Mouse (Mus musculus): ENCODE results near the gene Kalrn. TPM values are rescaled to one million over a fixed set of nuclear protein-coding genes. Genes with fewer than 3 reads are reported as not detected.
A peak's percentile ranks its signal among the peaks of the same experiment; 100 is the strongest.

Kalrn gene
- total RNA-seq, 2 experiments from 2014 or later = 431 to 495 TPM

GRCm38 (mm10) chr16:34515485-34515884 is 57.8 kb downstream of the Kalrn start:
- intact Hi-C loops (cut with DNase I) = no loop called here
- DNase-seq (ENCODE audit: low spot score in 2 of 2) = no peak

GRCm38 (mm10) chr16:34513956-34514593 is 59.3 kb downstream of the Kalrn start:
- intact Hi-C loops (cut with DNase I) = no loop called here
- peak; percentile 77 to 86 for DNase-seq (ENCODE audit: low spot score in 2 of 2)

GRCm38 (mm10) chr16:34512326-34512725 is 61.0 kb downstream of the Kalrn start:
- intact Hi-C loops (cut with DNase I) = no loop called here

GRCm38 (mm10) chr16:34508125-34508524 is 65.2 kb downstream of the Kalrn start:
- intact Hi-C loops (cut with DNase I) = no loop called here
- DNase-seq (ENCODE audit: low spot score in 2 of 2) = no peak

More at GRCm38 (mm10) chr16:34512326-34512725, 61.0 kb downstream of the Kalrn start:
- no peak for DNase-seq (ENCODE audit: low spot score in 2 of 2)

GRCm38 (mm10) chr16:34506048-34506447 is 67.3 kb downstream of the Kalrn start:
- intact Hi-C loops (cut with DNase I) = no loop called here
- DNase-seq (ENCODE audit: low spot score in 2 of 2) = no peak

GRCm38 (mm10) chr16:34504250-34504649 is 69.1 kb downstream of the Kalrn start:
- intact Hi-C loops (cut with DNase I) = no loop called here
- DNase-seq (ENCODE audit: low spot score in 2 of 2) = no peak

- intact Hi-C loops (cut with DNase I) = no loop called here
- DNase-seq (ENCODE audit: low spot score in 2 of 2) = no peak
Observed at GRCm38 (mm10) chr16:34502110-34502509, 71.2 kb downstream of the Kalrn start.

- intact Hi-C loops (cut with DNase I) = no loop called here
Observed at GRCm38 (mm10) chr16:34494741-34495140, 78.6 kb downstream of the Kalrn start.

GRCm38 (mm10) chr16:34493914-34494313 is 79.4 kb downstream of the Kalrn start:
- intact Hi-C loops (cut with DNase I) = no loop called here
- no peak for DNase-seq (ENCODE audit: low spot score in 2 of 2)

More at GRCm38 (mm10) chr16:34494741-34495140, 78.6 kb downstream of the Kalrn start:
- no peak for DNase-seq (ENCODE audit: low spot score in 2 of 2)

- DNase-seq (ENCODE audit: low spot score in 2 of 2) = no peak
- intact Hi-C loops (cut with DNase I) = no loop called here
Observed at GRCm38 (mm10) chr16:34491225-34491624, 82.1 kb downstream of the Kalrn start.

GRCm38 (mm10) chr16:34490506-34490905 is 82.8 kb downstream of the Kalrn start:
- intact Hi-C loops (cut with DNase I) = no loop called here
- no peak for DNase-seq (ENCODE audit: low spot score in 2 of 2)

GRCm38 (mm10) chr16:34489805-34490325 is 83.5 kb downstream of the Kalrn start:
- no peak for DNase-seq (ENCODE audit: low spot score in 2 of 2)
- intact Hi-C loops (cut with DNase I) = no loop called here

- no peak for DNase-seq (ENCODE audit: low spot score in 2 of 2)
- intact Hi-C loops (cut with DNase I) = no loop called here
Observed at GRCm38 (mm10) chr16:34487823-34488222, 85.5 kb downstream of the Kalrn start.

GRCm38 (mm10) chr16:34487268-34487667 is 86.1 kb downstream of the Kalrn start:
- no peak for DNase-seq (ENCODE audit: low spot score in 2 of 2)
- intact Hi-C loops (cut with DNase I) = no loop called here

- intact Hi-C loops (cut with DNase I) = no loop called here
- DNase-seq (ENCODE audit: low spot score in 2 of 2) = peak; percentile 35 to 45
Observed at GRCm38 (mm10) chr16:34485483-34485882, 87.8 kb downstream of the Kalrn start.

GRCm38 (mm10) chr16:34484921-34485320 is 88.4 kb downstream of the Kalrn start:
- intact Hi-C loops (cut with DNase I) = no loop called here
- DNase-seq (ENCODE audit: low spot score in 2 of 2) = no peak

- intact Hi-C loops (cut with DNase I) = no loop called here
- no peak for DNase-seq (ENCODE audit: low spot score in 2 of 2)
Observed at GRCm38 (mm10) chr16:34484213-34484612, 89.1 kb downstream of the Kalrn start.

GRCm38 (mm10) chr16:34483716-34484115 is 89.6 kb downstream of the Kalrn start:
- intact Hi-C loops (cut with DNase I) = no loop called here
- DNase-seq (ENCODE audit: low spot score in 2 of 2) = no peak

- intact Hi-C loops (cut with DNase I) = no loop called here
- DNase-seq (ENCODE audit: low spot score in 2 of 2) = no peak
Observed at GRCm38 (mm10) chr16:34474741-34475140, 98.6 kb downstream of the Kalrn start.

GRCm38 (mm10) chr16:34473891-34474290 is 99.4 kb downstream of the Kalrn start:
- peak; percentile 61 to 67 for DNase-seq (ENCODE audit: low spot score in 2 of 2)

GRCm38 (mm10) chr16:34471441-34471840 is 101.9 kb downstream of the Kalrn start:
- intact Hi-C loops (cut with DNase I) = no loop called here

More at GRCm38 (mm10) chr16:34473891-34474290, 99.4 kb downstream of the Kalrn start:
- intact Hi-C loops (cut with DNase I) = no loop called here

More at GRCm38 (mm10) chr16:34471441-34471840, 101.9 kb downstream of the Kalrn start:
- no peak for DNase-seq (ENCODE audit: low spot score in 2 of 2)

All from left cerebral cortex, postnatal 14 days (tissue).